Mouse (Mus musculus): ENCODE results near the gene Kif6. TPM values are rescaled to one million over a fixed set of nuclear protein-coding genes. Genes with fewer than 3 reads are reported as not detected.

The Kif6 gene
- polyA plus RNA-seq, 1 experiment = 1.7 TPM

DNA sequence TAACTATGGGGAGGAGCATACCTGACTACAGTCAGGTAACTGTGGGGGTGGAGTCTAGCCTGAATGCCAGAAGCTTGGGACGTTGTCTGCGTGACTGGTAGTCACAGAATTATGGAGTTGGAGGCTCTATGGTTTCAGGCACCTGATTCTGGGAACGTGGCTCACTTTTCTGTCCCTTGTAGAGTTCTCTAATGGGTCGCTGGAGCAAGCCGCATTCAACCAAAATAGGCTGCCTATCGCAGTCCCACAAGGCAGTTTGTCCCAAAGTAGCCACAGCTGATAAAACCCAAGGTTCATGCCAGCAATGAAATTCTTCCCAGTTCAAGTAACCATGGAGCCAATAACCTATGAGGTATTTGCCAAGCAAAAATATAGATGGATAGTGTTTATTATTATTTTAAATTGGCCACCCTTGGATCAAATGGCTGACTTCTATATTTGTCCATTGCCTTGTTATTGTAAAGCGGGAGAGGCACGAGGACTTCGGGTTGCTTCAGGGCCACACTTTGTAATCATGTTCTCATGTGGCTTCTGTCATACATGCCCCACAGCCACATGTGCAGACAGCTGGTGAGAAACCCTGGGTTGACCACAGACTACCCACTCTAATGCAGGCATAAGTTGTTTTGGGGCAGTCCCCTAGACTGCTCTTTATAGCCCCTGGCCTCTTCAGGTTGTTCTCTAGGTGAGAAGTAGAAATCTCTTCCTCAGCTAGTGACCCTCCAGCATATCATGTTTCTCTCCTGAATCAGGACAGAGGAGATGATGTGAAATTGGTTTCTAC is 125.2 kb downstream of the Kif6 start:
- H3K4me3 ChIP-seq (replicated peaks; ENCODE audit: insufficient read depth, low read depth, low read length) = no peak overlapping the region
- DNase-seq = no peak
- H3K27me3 ChIP-seq (ENCODE audit: control insufficient read depth, insufficient read depth, low read length) = no peaks in the 10 kb centered on the region
- no peak overlapping the region for H3K27ac ChIP-seq (ENCODE audit: insufficient read depth, low read length)
- TF ChIP-seq POLR2A (IDR thresholded peaks at IDR 0.05; ENCODE audit: borderline replicate concordance, insufficient read depth, low read length) = no peak
- no peak for TF ChIP-seq CTCF (IDR thresholded peaks at IDR 0.05; ENCODE audit: borderline replicate concordance, insufficient read depth, low read depth, low read length)
- 88% methylated on average over 9 of the region's 9 CpGs for WGBS
- H3K4me1 ChIP-seq (ENCODE audit: control insufficient read depth, insufficient read depth, low read length) = no peaks in the 10 kb centered on the region

DNA sequence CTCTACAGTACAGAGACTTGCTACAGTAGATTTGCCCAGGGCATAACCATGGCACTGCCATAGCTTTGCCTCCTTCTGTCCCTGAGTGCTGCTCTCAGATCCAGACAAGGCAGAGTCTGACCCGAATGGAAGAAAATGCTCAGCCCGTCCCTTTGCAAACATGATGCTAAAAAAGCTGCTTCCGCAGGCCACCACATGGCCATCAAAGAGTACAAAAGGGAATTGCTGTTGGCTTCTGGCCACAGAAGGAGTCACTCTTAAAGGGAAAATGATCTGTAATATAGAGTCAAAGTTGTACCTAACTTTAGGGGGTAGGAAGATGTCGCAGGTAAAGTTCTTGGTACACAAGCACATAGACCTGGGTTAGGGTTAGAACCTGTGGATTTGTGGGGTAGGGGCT is 126.2 kb downstream of the Kif6 start:
- DNase-seq = no peak
- Histone ChIP-seq H3K4me3 (replicated peaks; ENCODE audit: insufficient read depth, low read depth, low read length) (no peak overlapping the region), H3K27me3 (ENCODE audit: control insufficient read depth, insufficient read depth, low read length) (no peaks in the 10 kb centered on the region), H3K4me1 (ENCODE audit: control insufficient read depth, insufficient read depth, low read length) (no peaks in the 10 kb centered on the region), H3K27ac (ENCODE audit: insufficient read depth, low read length) (no peak overlapping the region)
- WGBS = 50% methylated on average over 4 of the region's 4 CpGs
- TF ChIP-seq CTCF (IDR thresholded peaks at IDR 0.05; ENCODE audit: borderline replicate concordance, insufficient read depth, low read depth, low read length) = no peak
- no peak for TF ChIP-seq POLR2A (IDR thresholded peaks at IDR 0.05; ENCODE audit: borderline replicate concordance, insufficient read depth, low read length)

DNA sequence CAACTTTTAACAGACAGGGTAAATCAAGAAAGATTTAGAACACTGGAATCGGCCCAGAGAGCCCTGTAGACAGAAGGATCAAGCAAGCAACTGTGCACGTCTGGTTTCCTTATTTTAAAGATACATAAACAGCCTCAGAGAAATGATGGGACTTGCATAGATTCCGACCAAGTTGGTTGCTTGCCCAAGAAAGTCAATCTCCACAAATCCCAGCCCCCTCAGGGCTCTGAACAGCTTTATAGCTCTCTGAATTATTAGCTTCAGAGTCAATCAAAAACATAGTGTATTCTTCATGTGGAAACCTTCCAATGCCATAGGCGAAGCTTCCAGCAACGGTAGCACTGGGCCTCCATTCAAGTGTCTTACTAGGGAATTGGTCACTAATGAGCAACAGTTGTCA is 127.0 kb downstream of the Kif6 start:
- no peak overlapping the region for H3K4me3 ChIP-seq (replicated peaks; ENCODE audit: insufficient read depth, low read depth, low read length)
- H3K4me1 ChIP-seq (ENCODE audit: control insufficient read depth, insufficient read depth, low read length) = no peaks in the 10 kb centered on the region
- H3K27ac ChIP-seq (ENCODE audit: insufficient read depth, low read length) = no peak overlapping the region
- no peak for TF ChIP-seq CTCF (IDR thresholded peaks at IDR 0.05; ENCODE audit: borderline replicate concordance, insufficient read depth, low read depth, low read length)
- no peak for TF ChIP-seq POLR2A (IDR thresholded peaks at IDR 0.05; ENCODE audit: borderline replicate concordance, insufficient read depth, low read length)
- no peak for DNase-seq
- no peaks in the 10 kb centered on the region for H3K27me3 ChIP-seq (ENCODE audit: control insufficient read depth, insufficient read depth, low read length)
- 52% methylated on average over 5 of the region's 5 CpGs for WGBS

GRCm38 (mm10) chr17:49743580-49744463 is 128.9 kb downstream of the Kif6 start:
- Histone ChIP-seq H3K27ac (ENCODE audit: insufficient read depth, low read length) (no peak overlapping the region), H3K4me1 (ENCODE audit: control insufficient read depth, insufficient read depth, low read length) (no peaks in the 10 kb centered on the region), H3K27me3 (ENCODE audit: control insufficient read depth, insufficient read depth, low read length) (no peaks in the 10 kb centered on the region), H3K4me3 (replicated peaks; ENCODE audit: insufficient read depth, low read depth, low read length) (no peak overlapping the region)
- WGBS = 66% methylated on average over 14 of the region's 14 CpGs
- no peak for TF ChIP-seq CTCF (IDR thresholded peaks at IDR 0.05; ENCODE audit: borderline replicate concordance, insufficient read depth, low read depth, low read length)
- no peak for TF ChIP-seq POLR2A (IDR thresholded peaks at IDR 0.05; ENCODE audit: borderline replicate concordance, insufficient read depth, low read length)
- DNase-seq = no peak

GRCm38 (mm10) chr17:49750889-49751324 is 136.0 kb downstream of the Kif6 start:
- H3K4me3 ChIP-seq (replicated peaks; ENCODE audit: insufficient read depth, low read depth, low read length) = no peak overlapping the region
- no peak overlapping the region for H3K27ac ChIP-seq (ENCODE audit: insufficient read depth, low read length)
- no peaks in the 10 kb centered on the region for H3K4me1 ChIP-seq (ENCODE audit: control insufficient read depth, insufficient read depth, low read length)
- TF ChIP-seq POLR2A (IDR thresholded peaks at IDR 0.05; ENCODE audit: borderline replicate concordance, insufficient read depth, low read length) (no peak), CTCF (IDR thresholded peaks at IDR 0.05; ENCODE audit: borderline replicate concordance, insufficient read depth, low read depth, low read length) (no peak)
- no peak for DNase-seq
- no peaks in the 10 kb centered on the region for H3K27me3 ChIP-seq (ENCODE audit: control insufficient read depth, insufficient read depth, low read length)
- WGBS = 63% methylated on average over 6 of the region's 6 CpGs

GRCm38 (mm10) chr17:49753874-49754273 is 138.9 kb downstream of the Kif6 start:
- Histone ChIP-seq H3K27me3 (ENCODE audit: control insufficient read depth, insufficient read depth, low read length) (no peaks in the 10 kb centered on the region), H3K4me3 (replicated peaks; ENCODE audit: insufficient read depth, low read depth, low read length) (no peak overlapping the region), H3K4me1 (ENCODE audit: control insufficient read depth, insufficient read depth, low read length) (0 out of 2 replicates have a peak, but pooled peaks cover 3% of the 10 kb centered on the region), H3K27ac (ENCODE audit: insufficient read depth, low read length) (no peak overlapping the region)
- TF ChIP-seq CTCF (IDR thresholded peaks at IDR 0.05; ENCODE audit: borderline replicate concordance, insufficient read depth, low read depth, low read length) (no peak), POLR2A (IDR thresholded peaks at IDR 0.05; ENCODE audit: borderline replicate concordance, insufficient read depth, low read length) (no peak)
- WGBS = 85% methylated on average over 7 of the region's 7 CpGs
- no peak for DNase-seq

DNA sequence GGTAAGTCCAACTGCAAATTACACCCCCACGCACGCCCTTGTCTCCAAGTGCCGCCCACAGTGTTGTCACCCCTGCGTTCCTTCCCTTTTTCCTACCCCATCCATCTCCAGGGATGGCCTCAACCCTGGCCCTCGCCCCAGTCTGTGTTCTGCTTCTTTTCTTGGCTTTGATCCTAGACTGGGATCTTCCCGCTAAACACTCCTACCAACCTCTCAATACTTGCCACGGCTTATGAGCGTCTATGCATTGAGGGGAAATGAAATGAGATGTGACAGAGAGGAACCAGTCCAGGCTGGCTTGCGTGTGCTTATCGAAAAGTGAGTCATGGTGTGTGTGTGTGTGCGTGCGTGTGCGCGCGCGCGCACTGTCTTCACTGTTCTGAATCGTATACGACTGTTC is 141.9 kb downstream of the Kif6 start:
- Histone ChIP-seq H3K27me3 (ENCODE audit: control insufficient read depth, insufficient read depth, low read length) (no peaks in the 10 kb centered on the region), H3K27ac (ENCODE audit: insufficient read depth, low read length) (no peak overlapping the region), H3K4me1 (ENCODE audit: control insufficient read depth, insufficient read depth, low read length) (0 out of 2 replicates have a peak, but pooled peaks cover 3% of the 10 kb centered on the region), H3K4me3 (replicated peaks; ENCODE audit: insufficient read depth, low read depth, low read length) (peak overlapping the region; percentile 5)
- DNase-seq = peak in 1 of 2 experiments; percentile 5
- 24% methylated on average over 19 of the region's 19 CpGs for WGBS
- TF ChIP-seq POLR2A (IDR thresholded peaks at IDR 0.05; ENCODE audit: borderline replicate concordance, insufficient read depth, low read length) (no peak), CTCF (IDR thresholded peaks at IDR 0.05; ENCODE audit: borderline replicate concordance, insufficient read depth, low read depth, low read length) (no peak)

Measured in cerebellum, adult 2 months (tissue).